In the genomic region with DNA sequence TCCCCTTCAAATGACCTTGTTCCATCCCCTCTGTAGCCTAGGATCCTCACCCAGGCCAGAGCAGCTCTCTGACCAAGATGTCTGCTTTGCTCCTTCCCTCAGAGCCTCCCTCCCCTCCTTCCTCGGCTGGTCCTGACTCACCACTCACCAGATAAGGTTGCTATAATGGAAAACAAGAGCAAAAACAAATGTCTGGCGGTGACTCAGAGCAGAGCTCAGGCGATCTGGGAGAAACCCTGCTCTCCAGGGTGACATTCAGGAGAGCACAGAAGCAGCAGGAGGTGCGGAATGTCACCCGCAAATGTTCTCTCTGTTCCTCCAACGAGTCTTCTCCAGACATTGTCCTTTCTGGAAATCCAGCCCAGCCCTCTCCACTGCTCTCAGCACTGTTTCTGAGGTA, we compare ENCODE assay signal across 9 mouse cellular contexts. TPM values are rescaled to one million over a fixed set of nuclear protein-coding genes. Genes with fewer than 3 reads are reported as not detected.
DNase-seq lines count a peak whose midpoint lies in the region; ATAC-seq and TF ChIP-seq lines count a peak whose summit lies in the region.
"Had no signal": no experiment of that assay in that cellular context is flagged by ENCODE, and none has a peak within 500 bp of the region (broad histone marks: within the 10 kb centered on the region; RNA-seq: fewer than 3 reads in every experiment).

No protein-coding gene starts in this region.

- ATAC-seq in liver, embryonic 13.5 days (ENCODE audit: low read depth) = peak; percentile 54
- ATAC-seq in forebrain, embryonic 13.5 days = no peak
- no peak for ATAC-seq in hindbrain, postnatal 0 days

- H3K9ac ChIP-seq in liver, embryonic 13.5 days = no peak overlapping the region
- no peak overlapping the region for H3K9ac ChIP-seq in forebrain, embryonic 13.5 days
- H3K9ac ChIP-seq in hindbrain, postnatal 0 days (replicated peaks; ENCODE audit: low read length) = no peak overlapping the region

- H3K9me3 ChIP-seq in liver, embryonic 13.5 days (replicated peaks) = no peaks in the 10 kb centered on the region
- no peaks in the 10 kb centered on the region for H3K9me3 ChIP-seq in forebrain, embryonic 13.5 days (replicated peaks)
- H3K9me3 ChIP-seq in hindbrain, postnatal 0 days (ENCODE audit: low read length) = no peaks in the 10 kb centered on the region

- no peak overlapping the region for H3K27ac ChIP-seq in gastrocnemius, adult 2 months
- H3K27ac ChIP-seq in liver, embryonic 13.5 days = no peak overlapping the region
- no peak overlapping the region for H3K27ac ChIP-seq in forebrain, embryonic 13.5 days
- no peak overlapping the region for H3K27ac ChIP-seq in hindbrain, postnatal 0 days

- no peaks in the 10 kb centered on the region for H3K36me3 ChIP-seq in liver, embryonic 13.5 days
- H3K36me3 ChIP-seq in forebrain, embryonic 13.5 days (ENCODE audit: poor library complexity, severe bottlenecking) = no peaks in the 10 kb centered on the region
- H3K36me3 ChIP-seq in hindbrain, postnatal 0 days (ENCODE audit: insufficient read depth, low read length) = no peaks in the 10 kb centered on the region

- no peak for TF ChIP-seq CTCF in gastrocnemius, adult 2 months (IDR thresholded peaks at IDR 0.05)
- TF ChIP-seq CTCF in hindbrain, postnatal 0 days (IDR thresholded peaks at IDR 0.05; ENCODE audit: low read depth) = no peak

- peaks cover 11% of the 10 kb centered on the region; the same call in 1 of the 2 replicates for H3K4me1 ChIP-seq in liver, embryonic 13.5 days (replicated peaks)
- no peaks in the 10 kb centered on the region for H3K4me1 ChIP-seq in forebrain, embryonic 13.5 days
- H3K4me1 ChIP-seq in hindbrain, postnatal 0 days (ENCODE audit: insufficient read depth, low read length) = no peaks in the 10 kb centered on the region

- H3K4me2 ChIP-seq in liver, embryonic 13.5 days = no peak overlapping the region
- no peak overlapping the region for H3K4me2 ChIP-seq in forebrain, embryonic 13.5 days
- no peak overlapping the region for H3K4me2 ChIP-seq in hindbrain, postnatal 0 days (ENCODE audit: low read depth, low read length)

- H3K4me3 ChIP-seq in gastrocnemius, adult 2 months = no peak overlapping the region
- no peak overlapping the region for H3K4me3 ChIP-seq in liver, embryonic 13.5 days (replicated peaks)
- no peak overlapping the region for H3K4me3 ChIP-seq in forebrain, embryonic 13.5 days
- H3K4me3 ChIP-seq in hindbrain, postnatal 0 days (ENCODE audit: low read length) = no peak overlapping the region

- DNase-seq in gastrocnemius, adult 18-20 months (ENCODE audit: low spot score) = peak; percentile 23
- no peak for DNase-seq in gastrocnemius, adult 2 months
- peak; percentile 93 for DNase-seq in 3T3-L1 (ENCODE audit: low read depth, low spot score)
- DNase-seq in fibroblast of lung, adult 2 months (ENCODE audit: low read depth) = peak; percentile 86
- DNase-seq in liver, embryonic 13.5 days = no peak
- no peak for DNase-seq in thymus, postnatal 14 days
- DNase-seq in hindbrain, postnatal 0 days (ENCODE audit: low spot score) = no peak
- DNase-seq: gastrocnemius, postnatal 25 days had no signal

- no peaks in the 10 kb centered on the region for H3K27me3 ChIP-seq in liver, embryonic 13.5 days
- H3K27me3 ChIP-seq in forebrain, embryonic 13.5 days = no peaks in the 10 kb centered on the region
- H3K27me3 ChIP-seq in hindbrain, postnatal 0 days (ENCODE audit: insufficient read depth, low read length) = no peaks in the 10 kb centered on the region

- intact Hi-C loops in gastrocnemius, adult 2 months (cut with DNase I) = loop anchor here (5.0 kb wide), 1 partner anchor 48 kb away; no protein-coding TSS in a partner anchor

- WGBS in liver, embryonic 13.5 days (ENCODE audit: insufficient replicate concordance) = 25% methylated on average over 6 of the region's 6 CpGs
- 55% methylated on average over 6 of the region's 6 CpGs for WGBS in forebrain, embryonic 13.5 days
- WGBS in hindbrain, postnatal 0 days = 59% methylated on average over 6 of the region's 6 CpGs

RNA-seq across cellular contexts. Expression of a gene that starts 56.0 kb away (rescaled TPM):
- 10 to 100 TPM; 27.9 to 31.2 TPM for total RNA-seq in gastrocnemius, adult 18-20 months (2021)
- 10 to 100 TPM; 29.7 to 40.0 TPM for total RNA-seq in gastrocnemius, adult 2 months (2021)
- 30.6 and 36.0 TPM in 2 replicates for polyA plus RNA-seq in liver, embryonic 13.5 days (2015; fragmentation: Nextera tagmentation; extraction: Ambion mirVana)
- 24.3 and 26.1 TPM in 2 replicates for polyA plus RNA-seq in forebrain, embryonic 13.5 days (2015; fragmentation: Nextera tagmentation; extraction: Ambion mirVana)
- 18.7 and 27.5 TPM in 2 replicates for total RNA-seq in hindbrain, postnatal 0 days (2014; rRNA removed)
- 14.2 and 15.0 TPM in 2 replicates for polyA plus RNA-seq in hindbrain, postnatal 0 days (2015; fragmentation: Nextera tagmentation; extraction: Ambion mirVana)

Comparison
In these comparisons a context has a peak if more than half of its experiments do, and no peak if none do; other contexts are left out.
1. DNase-seq: peak in gastrocnemius, adult 18-20 months (single experiment), 3T3-L1 (single experiment) and fibroblast of lung, adult 2 months (single experiment); none in gastrocnemius, adult 2 months (single experiment), liver, embryonic 13.5 days (single experiment), thymus, postnatal 14 days (single experiment) and hindbrain, postnatal 0 days (single experiment).